Mouse (Mus musculus): Measurements from ENCODE around the gene Fam129c. TPM values are rescaled to one million over a fixed set of nuclear protein-coding genes. Genes with fewer than 3 reads are reported as not detected.

Gene Fam129c
- polyA plus RNA-seq, 1 experiment from 2014 or later = 7.8 TPM

DNA sequence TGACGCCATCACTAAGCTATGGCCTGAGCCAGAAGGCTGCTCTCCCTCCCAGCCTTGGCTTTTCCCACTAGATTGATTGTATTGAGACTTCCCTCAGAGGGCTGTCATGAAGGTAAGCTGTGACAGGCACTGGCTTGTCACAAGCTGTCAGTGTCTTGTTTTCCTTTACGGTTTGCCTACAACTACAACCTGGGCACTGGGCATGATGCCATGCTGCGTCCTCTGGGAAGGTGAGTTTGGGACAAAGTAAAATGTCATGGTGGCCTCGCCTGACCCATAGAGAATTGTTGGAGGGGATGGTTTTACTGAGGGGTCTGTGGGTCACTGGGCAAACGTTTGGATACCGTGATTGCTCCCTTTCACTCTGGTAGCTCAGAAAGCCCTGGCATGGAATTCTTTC, 40.9 kb downstream of the Fam129c start:
- no peak overlapping the region for H3K9ac ChIP-seq
- H3K4me2 ChIP-seq = no peak overlapping the region
- H3K4me3 ChIP-seq = no peak overlapping the region
- no peak overlapping the region for H3K27ac ChIP-seq (replicated peaks)
- 72% methylated on average over 6 of the region's 6 CpGs for WGBS
- ATAC-seq (ENCODE audit: low read depth) = no peak
- no peaks in the 10 kb centered on the region for H3K9me3 ChIP-seq
- H3K36me3 ChIP-seq = peaks cover 57% of the 10 kb centered on the region
- peaks cover 7% of the 10 kb centered on the region; the same call in 1 of the 2 replicates for H3K4me1 ChIP-seq (replicated peaks)
- H3K27me3 ChIP-seq = peaks cover 54% of the 10 kb centered on the region

DNA sequence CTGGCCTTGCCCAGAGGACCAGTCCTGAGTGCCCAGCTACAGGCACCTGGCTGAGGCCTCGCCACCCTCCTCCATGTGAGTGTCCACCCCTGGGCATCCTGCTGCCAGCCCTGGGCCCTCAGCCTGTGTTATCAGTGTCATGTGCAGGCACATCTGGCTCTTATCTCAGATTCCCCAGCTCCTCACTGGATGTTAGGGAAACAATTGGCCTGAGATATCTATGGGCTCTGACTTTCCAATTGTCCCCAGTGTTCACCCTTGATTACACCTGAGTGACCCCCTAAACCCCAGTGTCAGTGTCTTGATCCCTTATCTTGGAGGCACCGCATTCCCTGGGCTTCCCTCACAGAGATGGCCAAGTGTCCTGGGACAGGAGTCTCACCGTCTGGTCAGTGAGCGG, 41.9 kb downstream of the Fam129c start:
- Histone ChIP-seq H3K27ac (replicated peaks) (no peak overlapping the region), H3K9me3 (no peaks in the 10 kb centered on the region), H3K4me1 (replicated peaks) (peaks cover 5% of the 10 kb centered on the region; the same call in 1 of the 2 replicates), H3K9ac (no peak overlapping the region), H3K4me2 (no peak overlapping the region), H3K4me3 (no peak overlapping the region), H3K27me3 (peaks cover 47% of the 10 kb centered on the region), H3K36me3 (peaks cover 64% of the 10 kb centered on the region)
- ATAC-seq (ENCODE audit: low read depth) = no peak
- 90% methylated on average over 4 of the region's 4 CpGs for WGBS

DNA sequence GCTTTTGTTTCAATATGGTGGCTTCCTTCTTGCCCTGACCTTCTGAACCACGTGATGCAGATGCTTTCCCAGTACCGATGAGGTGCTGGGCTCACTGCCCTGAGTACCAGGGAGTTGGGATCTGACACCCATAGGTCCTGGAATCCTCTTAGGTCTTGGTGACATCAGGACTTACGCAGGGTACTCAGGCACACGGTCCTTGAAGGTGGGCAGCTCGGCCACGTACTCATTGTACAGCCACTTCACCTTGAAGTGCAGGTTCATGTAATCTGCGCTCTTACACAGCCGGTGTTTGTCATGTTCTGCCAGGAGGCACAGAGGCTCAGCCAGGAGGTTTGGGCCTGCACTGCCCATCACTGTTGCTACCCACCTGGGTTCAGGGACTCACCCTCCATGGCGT, 48.1 kb downstream of the Fam129c start:
- WGBS = 79% methylated on average over 9 of the region's 9 CpGs
- H3K4me2 ChIP-seq = no peak overlapping the region

DNA sequence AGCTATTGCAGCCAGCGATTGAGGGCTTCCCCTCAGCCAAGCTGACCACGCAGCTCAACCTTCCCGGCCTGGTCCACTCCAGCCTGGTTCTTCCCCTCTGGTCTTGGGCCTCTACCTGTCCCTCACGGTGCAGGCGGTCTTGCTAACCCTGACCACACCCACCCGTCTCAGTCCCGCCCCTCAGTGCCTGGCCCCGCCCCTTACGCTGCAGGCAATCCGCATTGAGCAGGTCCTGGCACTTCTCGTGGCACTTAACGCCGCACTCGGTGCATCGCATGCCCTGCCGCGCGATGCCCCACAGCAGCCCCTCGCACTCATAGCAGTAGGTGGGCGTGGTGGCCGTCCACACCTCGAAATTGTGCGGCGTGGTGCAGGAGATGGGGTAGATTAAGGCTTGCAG, 57.2 kb downstream of the Fam129c start:
- Histone ChIP-seq H3K9me3 (no peaks in the 10 kb centered on the region), H3K27ac (replicated peaks) (no peak overlapping the region), H3K4me1 (replicated peaks) (0 out of 2 replicates have a peak, but pooled peaks cover 4% of the 10 kb centered on the region), H3K4me2 (peak overlapping the region; percentile 32), H3K9ac (0 out of 2 replicates have a peak overlapping the region, but pooled peaks have one; percentile 22), H3K36me3 (peaks cover 81% of the 10 kb centered on the region), H3K27me3 (peaks cover 79% of the 10 kb centered on the region), H3K4me3 (no peak overlapping the region)
- WGBS = 3% methylated on average over 24 of the region's 24 CpGs
- ATAC-seq (ENCODE audit: low read depth) = no peak

More for the DNA sequence above, 48.1 kb downstream of the Fam129c start:
- no peaks in the 10 kb centered on the region for H3K4me1 ChIP-seq (replicated peaks)
- no peak overlapping the region for H3K4me3 ChIP-seq
- no peak for ATAC-seq (ENCODE audit: low read depth)
- H3K27ac ChIP-seq (replicated peaks) = no peak overlapping the region
- H3K9me3 ChIP-seq = no peaks in the 10 kb centered on the region
- no peak overlapping the region for H3K9ac ChIP-seq
- 0 out of 2 replicates have a peak, but pooled peaks cover 15% of the 10 kb centered on the region for H3K27me3 ChIP-seq
- peaks cover 82% of the 10 kb centered on the region for H3K36me3 ChIP-seq

Small RNAs within 50 kb of the gene (microRNA-seq; reads per million reads assigned to microRNA genes)
- gene Mir6769b = 0.74 reads per million

Other genes with a start within 250 kb of the Fam129c start
- gene Use1, start 230.8 kb upstream of the Fam129c start, polyA plus RNA-seq (2015; fragmentation: Nextera tagmentation; extraction: Ambion mirVana) = 109 and 111 TPM in 2 replicates
- 4.3 and 6.0 TPM in 2 replicates for gene Ocel1, start 226.3 kb upstream of the Fam129c start, polyA plus RNA-seq (2015; fragmentation: Nextera tagmentation; extraction: Ambion mirVana)
- gene Nr2f6, start 215.7 kb upstream of the Fam129c start, polyA plus RNA-seq (2015; fragmentation: Nextera tagmentation; extraction: Ambion mirVana) = 27.9 and 30.3 TPM in 2 replicates
- gene Ushbp1, start 201.8 kb upstream of the Fam129c start, polyA plus RNA-seq (2015; fragmentation: Nextera tagmentation; extraction: Ambion mirVana) = 6.1 and 7.3 TPM in 2 replicates
- gene Babam1, start 200.8 kb upstream of the Fam129c start, polyA plus RNA-seq (2015; fragmentation: Nextera tagmentation; extraction: Ambion mirVana) = 96.0 and 96.6 TPM in 2 replicates
- 8.2 and 8.4 TPM in 2 replicates for gene Ankle1, start 191.6 kb upstream of the Fam129c start, polyA plus RNA-seq (2015; fragmentation: Nextera tagmentation; extraction: Ambion mirVana)
- 127 and 145 TPM in 2 replicates for gene Abhd8, start 134.0 kb upstream of the Fam129c start, polyA plus RNA-seq (2015; fragmentation: Nextera tagmentation; extraction: Ambion mirVana)
- 208 and 237 TPM in 2 replicates for gene Mrpl34, start 132.7 kb upstream of the Fam129c start, polyA plus RNA-seq (2015; fragmentation: Nextera tagmentation; extraction: Ambion mirVana)
- gene Dda1, start 128.4 kb upstream of the Fam129c start, polyA plus RNA-seq (2015; fragmentation: Nextera tagmentation; extraction: Ambion mirVana) = 217 and 231 TPM in 2 replicates
- gene Ano8, start 111.7 kb upstream of the Fam129c start, polyA plus RNA-seq (2015; fragmentation: Nextera tagmentation; extraction: Ambion mirVana) = 6.1 and 7.8 TPM in 2 replicates
- gene Gtpbp3, start 109.5 kb upstream of the Fam129c start, polyA plus RNA-seq (2015; fragmentation: Nextera tagmentation; extraction: Ambion mirVana) = 12.0 and 15.5 TPM in 2 replicates
- gene Plvap, start 85.9 kb upstream of the Fam129c start, polyA plus RNA-seq (2015; fragmentation: Nextera tagmentation; extraction: Ambion mirVana) = 20.8 and 22.2 TPM in 2 replicates
- 0.17 and 0.24 TPM in 2 replicates for gene Ccdc194, start 71.9 kb upstream of the Fam129c start, polyA plus RNA-seq (2015; fragmentation: Nextera tagmentation; extraction: Ambion mirVana)
- gene Bst2, start 60.2 kb upstream of the Fam129c start, polyA plus RNA-seq (2015; fragmentation: Nextera tagmentation; extraction: Ambion mirVana) = 16.0 and 23.4 TPM in 2 replicates
- gene Mvb12a, start 54.7 kb upstream of the Fam129c start, polyA plus RNA-seq (2015; fragmentation: Nextera tagmentation; extraction: Ambion mirVana) = 56.2 and 60.7 TPM in 2 replicates
- gene Tmem221, start 38.8 kb upstream of the Fam129c start, polyA plus RNA-seq (2015; fragmentation: Nextera tagmentation; extraction: Ambion mirVana) = 0.25 TPM in 1 of 2 replicates, not detected in the other
- not detected in 2 replicates for gene Nxnl1, start 31.0 kb upstream of the Fam129c start, polyA plus RNA-seq (2015; fragmentation: Nextera tagmentation; extraction: Ambion mirVana)
- 81.7 and 82.0 TPM in 2 replicates for gene Slc27a1, start 28.8 kb upstream of the Fam129c start, polyA plus RNA-seq (2015; fragmentation: Nextera tagmentation; extraction: Ambion mirVana)
- gene Pgls, start 5.5 kb upstream of the Fam129c start, polyA plus RNA-seq (2015; fragmentation: Nextera tagmentation; extraction: Ambion mirVana) = 191 and 213 TPM in 2 replicates
- gene Colgalt1, start 13.3 kb downstream of the Fam129c start, polyA plus RNA-seq (2015; fragmentation: Nextera tagmentation; extraction: Ambion mirVana) = 66.8 and 67.2 TPM in 2 replicates
- gene Unc13a, start 74.1 kb downstream of the Fam129c start, polyA plus RNA-seq (2015; fragmentation: Nextera tagmentation; extraction: Ambion mirVana) = 16.6 and 17.7 TPM in 2 replicates
- gene Jak3, start 78.6 kb downstream of the Fam129c start, polyA plus RNA-seq (2015; fragmentation: Nextera tagmentation; extraction: Ambion mirVana) = 3.9 and 4.0 TPM in 2 replicates
- 0.46 and 1.0 TPM in 2 replicates for gene Insl3, start 91.6 kb downstream of the Fam129c start, polyA plus RNA-seq (2015; fragmentation: Nextera tagmentation; extraction: Ambion mirVana)
- gene B3gnt3, start 104.1 kb downstream of the Fam129c start, polyA plus RNA-seq (2015; fragmentation: Nextera tagmentation; extraction: Ambion mirVana) = 0.42 and 0.59 TPM in 2 replicates
- 54.2 and 55.0 TPM in 2 replicates for gene Fcho1, start 128.1 kb downstream of the Fam129c start, polyA plus RNA-seq (2015; fragmentation: Nextera tagmentation; extraction: Ambion mirVana)

Measured in neural tube, embryonic 13.5 days (tissue).